Mouse (Mus musculus) megakaryocyte, adult 5-6 weeks (primary cell): ENCODE data around the gene Psmf1. TPM values are rescaled to one million over a fixed set of nuclear protein-coding genes. Genes with fewer than 3 reads are reported as not detected.

Source experiments
- total RNA-seq, 2 experiments: library from RNA; stranded (forward) in 1 of 2; stranded (reverse) in 1 of 2; fragments of 153-499, 151-499 nt in 1 of 2; fragments of 221-1000, 200-1000 nt in 1 of 2; gene quantifications; 2 replicates each; pipeline versions ENCODE4 v1.2.3 to v1.2.4; 2015 to 2017

Psmf1 gene
- total RNA-seq, 2 experiments from 2014 or later, result 10.8 to 19.0 TPM

Other genes with a start within 250 kb of the Psmf1 start
- 102 and 103 TPM in 2 replicates for gene Fkbp1a, start 201.7 kb downstream of the Psmf1 start, total RNA-seq (2015)
- gene Fkbp1a, start 201.7 kb downstream of the Psmf1 start, total RNA-seq (2017), result 20.9 and 23.9 TPM in 2 replicates
- gene Sdcbp2, start 171.6 kb downstream of the Psmf1 start, total RNA-seq (2015), result 0.82 TPM in 1 of 2 replicates, not detected in the other
- not detected in 2 replicates for gene Sdcbp2, start 171.6 kb downstream of the Psmf1 start, total RNA-seq (2017)
- gene Snph, start 111.6 kb downstream of the Psmf1 start, total RNA-seq (2015), result not detected in 2 replicates
- not detected in 2 replicates for gene Snph, start 111.6 kb downstream of the Psmf1 start, total RNA-seq (2017)
- not detected in 2 replicates for gene Rad21l, start 75.7 kb downstream of the Psmf1 start, total RNA-seq (2015)
- not detected in 2 replicates for gene Rad21l, start 75.7 kb downstream of the Psmf1 start, total RNA-seq (2017)
- not detected in 2 replicates for gene Tmem74b, start 42.2 kb downstream of the Psmf1 start, total RNA-seq (2015)
- not detected in 2 replicates for gene Tmem74b, start 42.2 kb downstream of the Psmf1 start, total RNA-seq (2017)
- not detected in 2 replicates for gene Rspo4, start 98.7 kb upstream of the Psmf1 start, total RNA-seq (2015)
- gene Rspo4, start 98.7 kb upstream of the Psmf1 start, total RNA-seq (2017), result not detected in 2 replicates
- gene Angpt4, start 167.0 kb upstream of the Psmf1 start, total RNA-seq (2015), result not detected in 2 replicates
- 0.26 TPM in 1 of 2 replicates, not detected in the other for gene Angpt4, start 167.0 kb upstream of the Psmf1 start, total RNA-seq (2017)
- gene Fam110a, start 236.0 kb upstream of the Psmf1 start, total RNA-seq (2015), result 7.8 and 14.8 TPM in 2 replicates
- gene Fam110a, start 236.0 kb upstream of the Psmf1 start, total RNA-seq (2017), result 6.0 and 8.6 TPM in 2 replicates